Mouse (Mus musculus) liver, embryonic 15.5 days (tissue): Measurements from ENCODE around the gene A630001G21Rik. TPM values are rescaled to one million over a fixed set of nuclear protein-coding genes. Genes with fewer than 3 reads are reported as not detected.

Experiments used
- ATAC-seq: fragments of 200-750 bp; cut with Nextera tagmentation; 2 replicates; pipeline ENCODE4 v1.8.0; 2017; ENCODE audit warnings: moderate number of reproducible peaks, mild to moderate bottlenecking, moderate library complexity; ENCODE audit not compliant: insufficient read depth
- H3K27ac ChIP-seq: fragments of 300-500 bp; sonication (generic); replicated peaks from 2 replicates; pipeline ENCODE4 v1.5.1; 2015; ENCODE audit warnings: mild to moderate bottlenecking, inconsistent platforms
- H3K27me3 ChIP-seq: fragments of 300-500 bp; sonication (generic); 2 replicates; pipeline ENCODE4 v1.6.1; 2015; ENCODE audit warnings: mild to moderate bottlenecking, inconsistent platforms
- H3K36me3 ChIP-seq: fragments of 300-500 bp; sonication (generic); replicated peaks from 2 replicates; pipeline ENCODE4 v1.6.1; 2015; ENCODE audit warnings: moderate library complexity, mild to moderate bottlenecking, inconsistent platforms
- H3K4me1 ChIP-seq: fragments of 300-500 bp; sonication (generic); replicated peaks from 2 replicates; pipeline ENCODE4 v1.6.1; 2015; ENCODE audit warnings: inconsistent platforms
- H3K4me2 ChIP-seq: fragments of 300-500 bp; sonication (generic); 2 replicates; pipeline ENCODE4 v1.6.1; 2015; ENCODE audit warnings: moderate library complexity, mild to moderate bottlenecking, inconsistent platforms
- H3K4me3 ChIP-seq: fragments of 300-500 bp; sonication (generic); replicated peaks from 2 replicates; pipeline ENCODE4 v1.5.1; 2015; ENCODE audit warnings: mild to moderate bottlenecking, inconsistent platforms
- H3K9ac ChIP-seq: fragments of 300-500 bp; sonication (generic); 2 replicates; pipeline ENCODE4 v1.6.1; 2015; ENCODE audit warnings: moderate library complexity, mild to moderate bottlenecking, inconsistent platforms
- H3K9me3 ChIP-seq: fragments of 300-500 bp; sonication (generic); replicated peaks from 2 replicates; pipeline ENCODE4 v1.6.1; 2016; ENCODE audit warnings: inconsistent platforms
- WGBS: fragments of 180-500 bp; shearing (Covaris S2); methylation state at CpG from one replicate; pipeline ENCODE4 v1.1.7; 2015; ENCODE audit warnings: mixed read lengths; ENCODE audit not compliant: insufficient replicate concordance; 5-methylcytosine and 5-hydroxymethylcytosine counted together
- polyA plus RNA-seq: library from polyadenylated mRNA; unstranded; fragments of >200 nt; fragmentation: Nextera tagmentation; extraction: Ambion mirVana; gene quantifications from 2 replicates; pipeline ENCODE4 v1.2.1, GENCODE M21; 2015

The A630001G21Rik gene
- polyA plus RNA-seq, 1 experiment from 2014 or later: 2.8 TPM

- Histone ChIP-seq H3K4me2 (no peak overlapping the region), H3K27me3 (no peaks in the 10 kb centered on the region), H3K27ac (no peak overlapping the region), H3K36me3 (no peaks in the 10 kb centered on the region), H3K4me3 (no peak overlapping the region), H3K9me3 (no peaks in the 10 kb centered on the region), H3K9ac (no peak overlapping the region), H3K4me1 (peaks cover 7% of the 10 kb centered on the region; the same call in 1 of the 2 replicates)
- no peak for ATAC-seq
- WGBS: 40% methylated on average over 4 of the region's 4 CpGs
These were observed 27.8 kb downstream of the A630001G21Rik start for GRCm38 (mm10) chr1:85750650-85751049.

DNA sequence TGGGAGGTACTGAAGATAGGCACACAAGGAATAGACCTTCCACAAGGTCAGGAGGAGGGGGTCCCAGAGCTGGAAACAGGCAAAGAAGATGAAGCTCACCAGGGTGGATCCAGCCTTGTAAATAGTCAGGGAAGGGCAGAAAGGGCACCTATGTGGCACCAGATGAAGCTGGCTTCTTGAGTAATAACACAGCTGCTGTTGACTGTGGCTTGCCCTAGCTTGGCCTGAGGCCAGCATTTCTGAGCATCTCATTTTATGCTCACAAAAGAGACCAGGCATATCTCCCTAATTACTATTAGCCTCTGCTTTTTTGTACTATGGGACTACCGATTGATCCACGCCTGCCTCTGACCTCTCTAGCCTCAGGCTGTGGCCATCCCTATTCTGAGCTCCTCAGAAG lies 28.6 kb downstream of the A630001G21Rik start:
- H3K9me3 ChIP-seq: no peaks in the 10 kb centered on the region
- no peak overlapping the region for H3K4me2 ChIP-seq
- WGBS: 88% methylated on average over 2 of the region's 2 CpGs
- no peak overlapping the region for H3K9ac ChIP-seq
- H3K4me1 ChIP-seq: peaks cover 7% of the 10 kb centered on the region; the same call in 1 of the 2 replicates
- H3K36me3 ChIP-seq: no peaks in the 10 kb centered on the region
- ATAC-seq: no peak
- H3K4me3 ChIP-seq: no peak overlapping the region
- no peak overlapping the region for H3K27ac ChIP-seq
- H3K27me3 ChIP-seq: no peaks in the 10 kb centered on the region

GRCm38 (mm10) chr1:85746511-85746910 lies 31.9 kb downstream of the A630001G21Rik start:
- ATAC-seq: no peak

GRCm38 (mm10) chr1:85744539-85744938 lies 33.9 kb downstream of the A630001G21Rik start:
- no peak overlapping the region for H3K9ac ChIP-seq
- H3K27me3 ChIP-seq: no peaks in the 10 kb centered on the region
- no peak overlapping the region for H3K4me2 ChIP-seq
- no peaks in the 10 kb centered on the region for H3K4me1 ChIP-seq
- no peaks in the 10 kb centered on the region for H3K9me3 ChIP-seq
- H3K27ac ChIP-seq: no peak overlapping the region
- no peaks in the 10 kb centered on the region for H3K36me3 ChIP-seq
- 60% methylated on average over 3 of the region's 3 CpGs for WGBS
- ATAC-seq: no peak
- H3K4me3 ChIP-seq: no peak overlapping the region

More at GRCm38 (mm10) chr1:85746511-85746910, 31.9 kb downstream of the A630001G21Rik start:
- 61% methylated on average over 5 of the region's 5 CpGs for WGBS
- Histone ChIP-seq H3K27me3 (no peaks in the 10 kb centered on the region), H3K36me3 (no peaks in the 10 kb centered on the region), H3K9ac (no peak overlapping the region), H3K9me3 (no peaks in the 10 kb centered on the region), H3K4me1 (peaks cover 6% of the 10 kb centered on the region; the same call in 1 of the 2 replicates), H3K4me2 (no peak overlapping the region), H3K27ac (no peak overlapping the region), H3K4me3 (no peak overlapping the region)

- no peaks in the 10 kb centered on the region for H3K9me3 ChIP-seq
- no peak overlapping the region for H3K4me2 ChIP-seq
- no peaks in the 10 kb centered on the region for H3K27me3 ChIP-seq
- H3K27ac ChIP-seq: no peak overlapping the region
- no peaks in the 10 kb centered on the region for H3K36me3 ChIP-seq
- no peaks in the 10 kb centered on the region for H3K4me1 ChIP-seq
- H3K4me3 ChIP-seq: no peak overlapping the region
- no peak for ATAC-seq
- no peak overlapping the region for H3K9ac ChIP-seq
- whole genome bisulfite sequencing: 26% methylated on average over 2 of the region's 2 CpGs
These were observed 35.4 kb downstream of the A630001G21Rik start for GRCm38 (mm10) chr1:85742916-85743505.

DNA sequence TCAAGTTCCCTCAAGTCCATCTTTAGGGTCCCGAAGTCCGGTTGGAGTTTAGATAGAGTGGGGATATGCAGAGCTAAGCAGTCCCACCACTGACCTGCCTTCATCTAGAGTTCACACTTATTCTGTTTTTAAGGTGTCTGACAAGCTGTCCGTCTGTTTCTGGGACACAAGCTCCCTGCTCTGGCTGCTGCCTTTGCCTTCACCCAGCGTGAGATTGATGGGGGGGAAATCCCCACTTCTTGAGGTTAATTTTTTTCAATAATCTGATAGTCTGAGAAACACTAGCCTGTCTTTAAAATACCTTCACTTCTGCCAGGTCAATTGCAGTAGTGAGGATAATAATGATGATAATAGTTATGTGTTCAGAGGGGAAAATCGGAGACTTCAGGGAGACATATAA lies 36.1 kb downstream of the A630001G21Rik start:
- no peak overlapping the region for H3K27ac ChIP-seq
- H3K4me3 ChIP-seq: no peak overlapping the region
- 63% methylated on average over 5 of the region's 5 CpGs for WGBS
- H3K4me2 ChIP-seq: no peak overlapping the region
- no peaks in the 10 kb centered on the region for H3K27me3 ChIP-seq
- ATAC-seq: no peak
- H3K36me3 ChIP-seq: no peaks in the 10 kb centered on the region
- no peak overlapping the region for H3K9ac ChIP-seq
- no peaks in the 10 kb centered on the region for H3K4me1 ChIP-seq
- H3K9me3 ChIP-seq: no peaks in the 10 kb centered on the region

GRCm38 (mm10) chr1:85740923-85741322 lies 37.5 kb downstream of the A630001G21Rik start:
- Histone ChIP-seq H3K36me3 (no peaks in the 10 kb centered on the region), H3K27me3 (no peaks in the 10 kb centered on the region), H3K4me3 (no peak overlapping the region), H3K4me2 (no peak overlapping the region), H3K9ac (no peak overlapping the region), H3K9me3 (no peaks in the 10 kb centered on the region), H3K27ac (no peak overlapping the region), H3K4me1 (peaks cover 5% of the 10 kb centered on the region)
- ATAC-seq: no peak
- WGBS: 66% methylated on average over 6 of the region's 6 CpGs

GRCm38 (mm10) chr1:85739819-85740218 lies 38.6 kb downstream of the A630001G21Rik start:
- Histone ChIP-seq H3K27ac (no peak overlapping the region), H3K9ac (no peak overlapping the region), H3K4me1 (peaks cover 7% of the 10 kb centered on the region), H3K27me3 (no peaks in the 10 kb centered on the region), H3K9me3 (no peaks in the 10 kb centered on the region), H3K4me3 (no peak overlapping the region), H3K4me2 (no peak overlapping the region), H3K36me3 (no peaks in the 10 kb centered on the region)
- ATAC-seq: no peak

DNA sequence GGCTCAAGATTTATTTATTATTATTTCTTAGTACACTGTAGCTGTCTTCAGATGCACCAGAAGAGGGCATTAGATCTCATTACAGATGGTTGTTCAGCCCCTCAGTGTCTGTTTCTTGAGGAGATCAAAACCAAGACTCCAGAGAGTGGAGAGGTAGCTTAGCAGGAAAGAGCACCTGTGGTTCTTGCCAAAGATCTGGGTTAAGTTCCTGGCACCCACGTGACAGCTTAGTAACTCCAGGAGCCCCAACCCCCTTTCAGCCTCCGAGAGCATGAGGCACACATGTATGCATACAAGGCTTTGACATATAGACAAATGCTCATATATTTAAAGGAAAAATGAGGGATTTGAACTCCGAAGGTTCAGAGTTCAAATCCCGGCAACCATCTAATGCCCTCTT lies 39.4 kb downstream of the A630001G21Rik start:
- Histone ChIP-seq H3K4me3 (no peak overlapping the region), H3K9me3 (no peaks in the 10 kb centered on the region), H3K36me3 (no peaks in the 10 kb centered on the region), H3K27ac (no peak overlapping the region), H3K4me2 (no peak overlapping the region), H3K9ac (no peak overlapping the region), H3K27me3 (no peaks in the 10 kb centered on the region), H3K4me1 (peaks cover 7% of the 10 kb centered on the region)
- ATAC-seq: no peak
- 68% methylated on average over 4 of the region's 4 CpGs for WGBS

GRCm38 (mm10) chr1:85736355-85737184 lies 41.9 kb downstream of the A630001G21Rik start:
- H3K9ac ChIP-seq: peak overlapping the region; percentile 41
- 24% methylated on average over 18 of the region's 18 CpGs for WGBS
- 0 out of 2 replicates have a peak, but pooled peaks have one; percentile 38 for ATAC-seq
- peak overlapping the region; percentile 70 for H3K4me2 ChIP-seq
- H3K9me3 ChIP-seq: no peaks in the 10 kb centered on the region
- peaks cover 11% of the 10 kb centered on the region for H3K4me1 ChIP-seq
- peak overlapping the region; percentile 74 for H3K27ac ChIP-seq
- no peaks in the 10 kb centered on the region for H3K27me3 ChIP-seq
- peak overlapping the region; percentile 54 for H3K4me3 ChIP-seq
- no peaks in the 10 kb centered on the region for H3K36me3 ChIP-seq

DNA sequence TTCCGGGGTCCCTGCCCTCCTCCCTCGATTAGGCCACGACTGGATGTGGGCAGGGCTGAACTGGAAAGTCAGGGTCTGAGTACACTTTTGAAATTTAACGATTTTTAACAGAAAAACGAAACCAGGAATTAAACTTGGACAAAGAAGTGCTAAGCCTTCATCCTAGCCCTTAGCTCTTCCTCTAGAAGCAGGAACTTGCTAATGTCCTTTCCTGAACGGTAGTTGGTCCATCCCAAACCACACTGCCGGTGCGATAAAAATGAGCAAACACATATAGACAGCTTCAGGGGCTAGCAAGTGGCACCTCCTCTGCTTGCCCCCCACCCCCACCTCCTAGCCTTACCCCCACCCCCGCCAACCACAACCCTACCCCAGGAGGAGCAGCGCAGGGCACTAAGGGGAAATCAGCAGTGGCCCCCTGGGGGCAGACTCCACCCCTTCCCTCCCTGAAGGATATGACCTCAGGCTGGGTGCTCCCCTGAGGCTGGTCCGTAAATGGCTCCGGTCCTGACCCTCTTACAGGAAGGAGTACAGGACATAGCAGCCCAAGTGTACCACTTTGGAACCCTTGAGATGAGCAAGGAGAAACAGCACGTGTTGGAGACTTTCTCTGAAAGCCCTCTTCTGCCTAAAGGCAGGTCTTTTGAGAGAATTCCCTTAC lies 42.9 kb downstream of the A630001G21Rik start:
- Histone ChIP-seq H3K27ac (peak overlapping the region; percentile 74), H3K4me1 (peaks cover 11% of the 10 kb centered on the region), H3K27me3 (no peaks in the 10 kb centered on the region), H3K9me3 (no peaks in the 10 kb centered on the region), H3K4me2 (peak overlapping the region; percentile 70), H3K36me3 (no peaks in the 10 kb centered on the region), H3K9ac (peak overlapping the region; percentile 41; the same call in 1 of the 2 replicates), H3K4me3 (peak overlapping the region; percentile 54)
- ATAC-seq: peak; percentile 80
- WGBS: 15% methylated on average over 13 of the region's 13 CpGs
